Mouse (Mus musculus) mesoderm, embryonic 11.5 days (tissue): ENCODE data around the gene Mfap4.

Experiments used
- DNase-seq: peaks from one replicate; pipeline ENCODE4 v3.0.0-alpha.2; 2012; ENCODE audit warnings: low read depth, low spot score

Mfap4 gene

GRCm38 (mm10) chr11:61483226-61483845 lies 1.9 kb upstream of the Mfap4 start:
- DNase-seq = no peak

DNA sequence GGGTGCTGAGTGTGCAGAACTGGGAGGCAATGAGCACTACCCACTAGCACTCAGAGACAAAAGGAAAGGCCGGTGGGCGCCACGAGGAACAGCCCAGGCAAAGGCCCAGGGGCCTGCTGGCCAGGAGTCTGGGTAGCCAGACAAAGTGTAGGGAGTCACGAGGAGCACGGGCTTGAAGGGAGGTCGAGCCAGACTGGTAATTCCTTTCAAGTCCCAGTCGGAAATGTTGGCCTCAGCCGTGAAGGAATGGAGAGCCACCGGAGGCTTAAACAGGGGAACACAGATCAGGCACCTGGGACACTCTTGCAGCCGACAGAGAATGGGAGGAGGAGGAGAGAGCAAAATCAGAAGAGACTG lies 997 bp upstream of the Mfap4 start:
- no peak for DNase-seq

GRCm38 (mm10) chr11:61485541-61486457 lies 568 bp downstream of the Mfap4 start:
- no peak for DNase-seq

- DNase-seq = no peak
Observed at GRCm38 (mm10) chr11:61486458-61487219, 1.4 kb downstream of the Mfap4 start.

DNA sequence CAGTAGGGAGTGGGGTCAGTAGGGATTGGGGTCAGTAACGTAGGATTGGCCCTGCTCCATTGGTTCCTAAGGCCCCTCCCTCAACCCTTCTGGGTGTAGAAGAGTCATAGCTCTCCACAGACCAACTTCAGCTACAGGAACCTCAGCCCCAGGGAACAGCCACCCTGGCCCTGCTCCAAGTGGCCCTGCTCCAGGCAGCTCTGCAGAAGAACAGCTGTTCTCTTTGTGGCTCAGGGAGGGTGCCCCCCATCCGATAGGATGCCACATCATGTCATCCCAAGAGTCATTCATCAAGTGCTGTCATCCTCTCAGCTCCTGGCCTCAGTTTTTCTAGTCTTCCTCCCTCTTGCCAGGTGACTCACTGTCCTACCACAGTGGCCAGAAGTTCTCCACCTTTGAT lies 2.2 kb downstream of the Mfap4 start:
- DNase-seq = no peak

DNA sequence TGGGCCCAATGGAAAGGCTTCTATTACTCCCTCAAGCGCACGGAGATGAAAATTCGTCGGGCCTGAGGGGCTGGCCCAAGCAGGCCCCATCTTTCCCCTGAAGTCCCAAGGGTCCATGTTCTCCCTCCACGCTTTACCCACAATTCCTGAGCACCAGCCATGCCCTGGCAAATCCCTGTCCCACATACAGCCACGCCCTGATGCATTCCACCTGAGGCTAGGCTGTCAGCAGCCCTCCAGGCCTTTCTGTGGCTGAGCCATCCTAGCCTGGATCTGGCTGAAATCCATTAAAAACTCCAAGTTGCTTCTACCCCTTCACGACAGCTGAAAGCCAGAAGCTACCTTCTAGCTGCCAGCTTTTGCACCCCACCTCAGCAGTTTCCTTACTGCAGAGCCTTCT lies 2.7 kb downstream of the Mfap4 start:
- DNase-seq = no peak

GRCm38 (mm10) chr11:61489085-61489484 lies 3.9 kb downstream of the Mfap4 start:
- DNase-seq = no peak

DNA sequence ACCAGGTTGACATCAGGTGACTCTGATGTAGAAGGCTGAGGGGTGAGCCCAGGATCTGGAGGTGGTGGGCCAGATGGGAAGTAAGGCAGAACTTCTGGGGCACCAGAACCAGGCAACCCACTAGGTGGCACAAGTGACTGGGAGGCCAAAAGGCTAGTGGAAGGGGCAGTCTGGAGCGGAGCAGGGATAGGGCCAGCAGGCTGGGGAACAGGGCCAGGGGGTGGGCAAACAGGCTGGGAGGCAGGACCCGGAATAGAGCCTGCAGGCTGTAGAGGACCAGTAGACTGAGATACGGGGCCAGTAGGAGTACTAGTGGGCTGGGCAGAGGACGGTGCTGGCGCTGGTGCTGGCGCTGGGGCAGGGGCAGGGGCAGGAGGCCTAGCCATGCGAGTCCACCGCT lies 4.6 kb downstream of the Mfap4 start:
- no peak for DNase-seq

GRCm38 (mm10) chr11:61490944-61491520 lies 5.8 kb downstream of the Mfap4 start:
- DNase-seq = no peak

- no peak for DNase-seq
Observed at GRCm38 (mm10) chr11:61492749-61493401, 7.6 kb downstream of the Mfap4 start.

GRCm38 (mm10) chr11:61493525-61494128 lies 8.4 kb downstream of the Mfap4 start:
- no peak for DNase-seq

GRCm38 (mm10) chr11:61494129-61494997 lies 9.1 kb downstream of the Mfap4 start, which contains the start of gene Mapk7:
Gene Mapk7, minus strand, starts transcription at chr11:61494406.
- DNase-seq = peak; percentile 100

DNA sequence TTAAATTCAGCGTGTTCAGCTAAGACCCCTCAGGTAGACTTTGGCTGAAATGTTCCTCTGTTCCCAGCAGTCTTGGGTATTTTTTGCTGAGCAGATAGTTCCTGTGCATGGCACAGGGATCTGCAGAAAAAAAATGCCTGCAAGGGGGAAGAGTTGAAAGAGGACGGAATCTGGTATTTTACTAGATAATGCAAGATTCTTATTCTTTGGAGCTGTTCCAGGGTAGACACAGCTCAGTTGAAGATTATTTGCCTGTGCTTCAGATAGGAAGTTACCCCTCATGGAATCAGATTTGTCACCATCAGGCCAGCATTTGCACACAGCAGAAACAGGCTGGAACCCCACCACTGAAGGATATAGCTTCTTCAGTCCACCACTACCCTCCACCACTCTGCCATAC lies 10.3 kb downstream of the Mfap4 start:
- DNase-seq = no peak

- DNase-seq = no peak
Observed at GRCm38 (mm10) chr11:61497490-61497889, 12.3 kb downstream of the Mfap4 start.

DNA sequence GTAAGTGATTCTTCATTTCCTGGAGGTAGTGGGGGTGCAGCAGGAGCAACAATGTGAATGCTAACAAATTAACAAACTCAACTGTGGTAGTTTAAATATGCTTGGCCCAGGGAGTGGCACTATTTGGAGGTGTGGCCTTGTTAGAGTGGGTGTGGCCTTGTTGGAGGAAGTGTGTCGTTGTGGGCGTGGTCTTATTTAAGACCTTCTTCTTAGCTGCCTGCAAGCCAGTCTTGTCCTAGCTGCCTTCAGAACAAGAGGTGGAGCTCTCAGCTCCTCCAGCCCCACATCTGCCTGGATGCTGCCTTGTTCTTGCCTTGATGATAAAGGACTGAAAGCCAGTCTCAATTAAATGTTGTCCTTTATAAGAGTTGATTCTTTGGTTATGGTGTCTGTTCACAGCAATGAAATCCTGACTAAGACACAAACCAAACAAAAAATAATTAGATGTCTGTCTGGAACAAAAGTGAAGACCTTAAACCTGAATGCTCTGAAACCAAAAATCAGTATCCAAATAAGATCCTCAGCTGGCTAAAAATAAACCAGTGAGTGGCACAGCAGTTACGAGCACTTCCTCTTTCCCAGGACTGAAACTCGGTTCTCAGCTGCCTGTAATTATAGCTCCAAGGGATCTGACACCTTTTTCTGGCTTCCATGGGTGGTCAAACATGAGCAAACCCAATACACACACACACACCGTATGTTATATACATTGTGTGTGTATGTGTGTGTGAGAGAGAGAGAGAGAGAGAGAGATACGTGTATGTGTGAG lies 13.7 kb downstream of the Mfap4 start:
- no peak for DNase-seq

DNA sequence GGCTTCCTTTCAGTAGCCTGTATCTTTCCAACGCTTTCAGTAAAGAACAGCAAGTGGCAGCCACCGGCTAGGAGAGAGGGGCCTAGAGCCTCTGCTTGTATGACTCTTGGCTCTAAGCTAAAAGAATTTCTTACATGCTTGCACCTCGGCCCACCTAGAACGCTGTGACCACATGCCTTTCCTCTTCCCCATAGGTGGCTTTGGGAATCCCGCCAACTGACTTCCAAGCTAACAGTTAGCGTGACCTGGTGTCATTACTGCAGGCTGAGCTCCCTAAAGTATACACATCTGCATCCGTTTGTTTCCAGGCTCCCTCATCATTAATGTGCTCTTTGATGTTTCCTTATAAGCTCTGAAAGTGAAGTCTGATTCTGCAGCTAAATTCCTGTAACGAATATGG lies 18.7 kb downstream of the Mfap4 start:
- DNase-seq = no peak

DNA sequence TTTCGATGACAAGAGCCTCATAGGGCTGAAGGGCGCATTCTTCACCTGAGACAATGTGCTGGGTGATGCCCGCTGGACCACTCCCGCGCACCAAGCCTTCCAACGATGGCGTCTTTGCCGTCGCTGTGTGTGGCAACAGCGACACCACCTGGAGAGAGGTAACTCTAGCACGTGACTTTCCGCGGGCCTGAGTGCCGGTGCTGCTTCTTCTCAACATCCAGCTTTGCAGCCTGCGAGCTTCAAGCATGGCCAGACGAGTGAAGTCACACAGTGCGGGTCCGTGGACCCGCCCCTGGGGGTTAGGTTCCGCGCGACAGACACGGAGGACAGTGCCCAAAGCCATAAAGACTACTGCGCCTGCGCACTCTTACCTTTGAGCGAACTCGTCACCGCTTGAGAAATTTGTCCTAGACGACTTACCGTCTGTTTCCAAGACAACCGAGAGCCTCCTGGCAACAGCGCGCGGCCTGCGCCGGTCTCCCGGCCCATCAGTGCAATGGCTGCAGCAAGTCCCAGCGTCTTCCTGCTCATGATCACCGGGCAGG lies 19.6 kb downstream of the Mfap4 start, which contains the start of gene B9d1:
Gene B9d1 (plus strand): TSS at position 432 of the 545 bp plus-strand sequence.
- peak; percentile 98 for DNase-seq

GRCm38 (mm10) chr11:61514953-61515352 lies 29.7 kb downstream of the Mfap4 start:
- DNase-seq = peak; percentile 62

DNA sequence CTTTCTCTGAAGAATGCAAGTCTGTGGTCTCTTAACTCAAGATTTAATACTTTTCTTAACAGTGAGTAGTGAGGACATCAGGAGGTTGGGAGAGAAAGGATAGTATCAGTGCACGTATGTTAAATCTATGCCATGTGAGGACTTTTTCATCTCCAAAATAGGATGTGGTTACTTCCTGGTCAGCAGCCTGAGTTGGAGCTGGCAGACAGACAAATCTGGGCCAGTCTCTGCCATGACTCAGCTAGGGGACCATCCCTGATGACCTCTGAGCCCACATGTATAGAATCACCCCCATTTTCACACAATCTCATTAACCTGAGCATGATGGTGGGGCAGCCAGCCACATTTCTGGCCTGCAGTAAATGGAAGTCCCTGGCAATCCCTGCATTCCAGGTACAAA lies 32.7 kb downstream of the Mfap4 start:
- no peak for DNase-seq
